Mouse (Mus musculus) heart, adult 2 months (tissue): ENCODE measurements at regions not wholly inside any gene's neighbourhood (a gene's known extent, or its start where the extent isn't known, plus 50 kb on each side); places are given as distances from the start of the nearest gene placed in this dataset.

Experiments used
- CTCF ChIP-seq: fragments of 200-600 bp; IDR thresholded peaks from 2 replicates; pipeline ENCODE4 v1.8.1; 2022; ENCODE audit warnings: antibody characterized with exemption, mild to moderate bottlenecking, moderate library complexity
- EP300 ChIP-seq: fragments of 200-500 bp; IDR thresholded peaks from 2 replicates; pipeline ENCODE4 v1.6.1; 2011; ENCODE audit warnings: low read depth, low read length, control low read depth; ENCODE audit not compliant: insufficient read depth

- no peak for TF ChIP-seq CTCF
- no peak for TF ChIP-seq EP300
Observed at GRCm38 (mm10) chr10:83944897-83945296, 222.2 kb downstream of the 1500009L16Rik start.
